Mouse (Mus musculus) E14TG2a.4 (cell line): ENCODE measurements around the gene Usp34.

Experiments
- CTCF ChIP-seq: conservative IDR thresholded peaks from 2 replicates; pipeline ENCODE4 v1.5.1; 2014; ENCODE audit warnings: low read length
- POU5F1 ChIP-seq: IDR thresholded peaks from 2 replicates; pipeline ENCODE4 v1.6.1; 2014; ENCODE audit warnings: low read length, borderline replicate concordance

DNA sequence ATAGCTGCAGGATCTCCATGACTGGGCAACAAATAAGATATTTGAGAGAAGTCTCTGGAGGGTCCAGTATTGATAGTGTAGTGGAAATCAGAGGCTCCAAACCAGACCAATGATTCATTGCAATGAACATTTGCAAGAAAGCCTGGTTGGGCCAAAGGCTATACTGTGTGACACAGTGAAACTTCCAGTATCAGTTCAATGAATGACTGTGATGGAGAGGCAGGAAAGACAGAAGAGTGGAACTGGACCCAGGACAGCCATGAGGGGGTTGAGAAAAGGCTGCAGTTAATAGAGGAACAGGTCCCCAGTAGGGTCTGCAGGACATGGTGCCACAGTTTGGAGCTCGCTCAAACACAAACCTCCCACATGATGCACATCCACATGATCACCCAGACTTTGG is 6.8 kb upstream of the Usp34 start:
- TF ChIP-seq CTCF, result no peak
- no peak for TF ChIP-seq POU5F1
